Mouse (Mus musculus) midbrain, embryonic 11.5 days (tissue): Measurements from ENCODE around the gene Hist1h3g. TPM values are rescaled to one million over a fixed set of nuclear protein-coding genes. Genes with fewer than 3 reads are reported as not detected.
A peak's percentile ranks its signal among the peaks of the same experiment; 100 is the strongest.

ENCODE experiments used
- microRNA-seq: library from miRNA; unstranded; fragments of <30 nt; microRNA quantifications from one replicate; pipeline ENCODE4, GENCODE M21; 2017
- polyA plus RNA-seq: library from polyadenylated mRNA; unstranded; fragments of >200 nt; fragmentation: Nextera tagmentation; extraction: Ambion mirVana; gene quantifications from 2 replicates; pipeline ENCODE4 v1.2.1, GENCODE M21; 2014

Gene Hist1h3g
- polyA plus RNA-seq, 1 experiment from 2014 or later: 4.0 TPM

Small RNA genes within 50 kb of the gene (microRNA-seq; reads per million reads assigned to microRNA genes)
- gene Gm44297 (0.57 reads per million), gene Gm44359 (not detected), gene Gm44394 (not detected), gene n-TStga1 (3.2 reads per million, percentile 14 among the genes with 10 or more reads in this experiment)

Other genes starting within 250 kb of the Hist1h3g start
- gene Zfp322a, start 166.2 kb upstream of the Hist1h3g start, polyA plus RNA-seq: 69.4 and 77.9 TPM in 2 replicates
- gene Abt1, start 111.6 kb upstream of the Hist1h3g start, polyA plus RNA-seq: 14.0 and 14.9 TPM in 2 replicates
- gene Btn1a1, start 69.5 kb upstream of the Hist1h3g start, polyA plus RNA-seq: not detected in 2 replicates
- gene Btn2a2, start 46.6 kb upstream of the Hist1h3g start, polyA plus RNA-seq: 0.28 and 0.34 TPM in 2 replicates
- 3.3 and 3.6 TPM in 2 replicates for gene Hist1h4h, start 4.4 kb upstream of the Hist1h3g start, polyA plus RNA-seq
- gene Hist1h2af, start 1.5 kb upstream of the Hist1h3g start, polyA plus RNA-seq: 6.4 and 9.1 TPM in 2 replicates
- gene Hist1h2bh, start 8.0 kb downstream of the Hist1h3g start, polyA plus RNA-seq: 0.44 and 0.87 TPM in 2 replicates
- gene Hist1h3f, start 8.6 kb downstream of the Hist1h3g start, polyA plus RNA-seq: 1.2 and 1.3 TPM in 2 replicates
- gene Hist1h4f, start 16.2 kb downstream of the Hist1h3g start, polyA plus RNA-seq: 0.53 and 0.77 TPM in 2 replicates
- 0.59 and 0.61 TPM in 2 replicates for gene Hist1h1d, start 17.8 kb downstream of the Hist1h3g start, polyA plus RNA-seq
- gene Hist1h3e, start 26.9 kb downstream of the Hist1h3g start, polyA plus RNA-seq: 7.2 and 7.4 TPM in 2 replicates
- gene Hist1h2ae, start 35.8 kb downstream of the Hist1h3g start, polyA plus RNA-seq: 69.8 and 76.3 TPM in 2 replicates
- 3.9 and 6.2 TPM in 2 replicates for gene Hist1h2bg, start 36.0 kb downstream of the Hist1h3g start, polyA plus RNA-seq
- gene Hist1h2bf, start 38.8 kb downstream of the Hist1h3g start, polyA plus RNA-seq: 2.6 and 4.9 TPM in 2 replicates
- 1.9 and 2.2 TPM in 2 replicates for gene Hist1h2ad, start 39.0 kb downstream of the Hist1h3g start, polyA plus RNA-seq
- gene Hist1h3d, start 40.3 kb downstream of the Hist1h3g start, polyA plus RNA-seq: 7.4 and 9.8 TPM in 2 replicates
- 99.4 and 124 TPM in 2 replicates for gene Hist1h4d, start 46.2 kb downstream of the Hist1h3g start, polyA plus RNA-seq
- gene Hist1h2be, start 85.7 kb downstream of the Hist1h3g start, polyA plus RNA-seq: 1.6 and 1.7 TPM in 2 replicates
- 24.8 and 28.9 TPM in 2 replicates for gene Hist1h1e, start 87.1 kb downstream of the Hist1h3g start, polyA plus RNA-seq
- 0.83 and 1.1 TPM in 2 replicates for gene Hist1h2ac, start 148.5 kb downstream of the Hist1h3g start, polyA plus RNA-seq
- gene Hist1h2bc, start 148.8 kb downstream of the Hist1h3g start, polyA plus RNA-seq: 25.3 and 25.7 TPM in 2 replicates
- not detected in 2 replicates for gene Hist1h1t, start 160.4 kb downstream of the Hist1h3g start, polyA plus RNA-seq
- gene Hist1h4c, start 163.0 kb downstream of the Hist1h3g start, polyA plus RNA-seq: 5.3 and 6.4 TPM in 2 replicates
- 2.7 and 3.3 TPM in 2 replicates for gene Hfe, start 175.4 kb downstream of the Hist1h3g start, polyA plus RNA-seq
- gene Hist1h1c, start 203.4 kb downstream of the Hist1h3g start, polyA plus RNA-seq: 13.5 and 14.0 TPM in 2 replicates
- 8.6 and 9.2 TPM in 2 replicates for gene Hist1h3c, start 210.2 kb downstream of the Hist1h3g start, polyA plus RNA-seq
- 2.1 and 2.4 TPM in 2 replicates for gene Hist1h2bb, start 211.3 kb downstream of the Hist1h3g start, polyA plus RNA-seq
- gene Hist1h2ab, start 215.7 kb downstream of the Hist1h3g start, polyA plus RNA-seq: 42.8 and 57.5 TPM in 2 replicates
- gene Hist1h3b, start 216.8 kb downstream of the Hist1h3g start, polyA plus RNA-seq: 7.5 and 13.2 TPM in 2 replicates
- 3.9 and 5.5 TPM in 2 replicates for gene Hist1h4b, start 221.6 kb downstream of the Hist1h3g start, polyA plus RNA-seq
- 0.49 and 0.55 TPM in 2 replicates for gene Hist1h4a, start 225.8 kb downstream of the Hist1h3g start, polyA plus RNA-seq
- gene Hist1h3a, start 227.0 kb downstream of the Hist1h3g start, polyA plus RNA-seq: 3.0 and 5.1 TPM in 2 replicates
- 3.5 and 3.7 TPM in 2 replicates for gene Hist1h1a, start 228.2 kb downstream of the Hist1h3g start, polyA plus RNA-seq
- gene Trim38, start 234.5 kb downstream of the Hist1h3g start, polyA plus RNA-seq: not detected in 2 replicates